Mouse (Mus musculus): ENCODE data around the gene Saal1.
"Not testable (repeated sequence)": the region's sequence is repeated elsewhere in the genome, so short reads cannot be mapped to it uniquely, and the experiment has no call there.

Gene Saal1

DNA sequence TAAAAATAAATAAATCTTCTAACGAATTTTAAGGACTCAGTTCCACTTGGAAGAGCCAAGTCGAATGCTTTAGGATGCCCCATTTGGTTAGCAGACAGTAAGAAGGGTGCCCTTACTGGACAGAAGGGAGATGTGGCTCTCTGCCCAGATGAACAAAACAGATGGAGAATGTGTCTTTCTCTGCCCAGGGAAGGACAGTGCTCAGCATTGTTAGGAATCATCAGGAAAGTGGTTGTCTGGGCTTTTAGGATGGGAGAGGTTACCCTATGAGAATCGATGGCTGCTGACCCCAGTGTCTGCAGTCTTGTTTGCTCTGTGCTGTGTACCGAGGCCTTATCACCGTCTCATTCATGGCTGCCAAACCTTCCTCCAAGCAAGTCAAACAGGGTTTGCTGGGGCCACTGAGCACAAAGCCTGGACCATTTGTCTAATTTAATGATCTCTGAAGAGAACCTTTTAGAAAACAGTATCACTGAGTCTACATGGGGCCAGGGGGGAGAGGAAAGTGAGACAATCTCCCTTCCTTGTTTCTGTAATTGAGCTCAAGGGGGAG lies 33.6 kb downstream of the Saal1 start:
- H3K9me3 ChIP-seq (ENCODE audit: low read length), result no peaks in the 10 kb centered on the region
- no peaks in the 10 kb centered on the region for H3K36me3 ChIP-seq (ENCODE audit: insufficient read depth, low read length)
- H3K27me3 ChIP-seq (ENCODE audit: insufficient read depth, low read length), result 0 out of 2 replicates have a peak, but pooled peaks cover 3% of the 10 kb centered on the region
- TF ChIP-seq POU5F1 (IDR thresholded peaks at IDR 0.05; ENCODE audit: borderline replicate concordance, low read length) (no peak), CTCF (conservative IDR thresholded peaks at IDR 0.05; ENCODE audit: low read length) (no peak), NANOG (IDR thresholded peaks at IDR 0.05; ENCODE audit: borderline replicate concordance, low read length) (no peak)
- peaks cover 6% of the 10 kb centered on the region; the same call in 1 of the 2 replicates for H3K4me1 ChIP-seq (replicated peaks; ENCODE audit: low read depth, low read length)
- H3K4me3 ChIP-seq (replicated peaks; ENCODE audit: low read length), result no peak overlapping the region

DNA sequence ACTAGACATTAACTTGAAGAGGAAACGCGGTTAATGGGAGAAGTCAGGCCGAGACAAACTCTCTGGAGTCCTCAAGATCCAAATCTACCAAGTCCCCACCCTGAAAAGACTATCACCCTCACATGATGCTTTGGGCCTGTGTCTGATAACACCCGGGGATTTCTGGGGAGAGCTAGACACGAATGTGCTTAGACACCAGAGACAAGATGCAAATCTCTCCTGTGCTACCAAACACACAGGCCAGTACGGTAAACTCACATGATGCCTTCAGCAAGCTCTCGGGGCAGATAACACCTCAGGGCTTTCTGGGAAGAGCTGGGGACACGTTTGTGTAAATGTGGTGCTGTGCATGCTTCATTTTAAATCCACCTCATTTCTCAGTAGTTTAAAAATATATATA lies 34.6 kb downstream of the Saal1 start:
- no peak overlapping the region for H3K4me3 ChIP-seq (replicated peaks; ENCODE audit: low read length)
- H3K4me1 ChIP-seq (replicated peaks; ENCODE audit: low read depth, low read length), result peaks cover 6% of the 10 kb centered on the region; the same call in 1 of the 2 replicates
- no peaks in the 10 kb centered on the region for H3K36me3 ChIP-seq (ENCODE audit: insufficient read depth, low read length)
- TF ChIP-seq CTCF (conservative IDR thresholded peaks at IDR 0.05; ENCODE audit: low read length) (no peak), POU5F1 (IDR thresholded peaks at IDR 0.05; ENCODE audit: borderline replicate concordance, low read length) (no peak), NANOG (IDR thresholded peaks at IDR 0.05; ENCODE audit: borderline replicate concordance, low read length) (no peak)
- H3K27me3 ChIP-seq (ENCODE audit: insufficient read depth, low read length), result 0 out of 2 replicates have a peak, but pooled peaks cover 3% of the 10 kb centered on the region
- no peaks in the 10 kb centered on the region for H3K9me3 ChIP-seq (ENCODE audit: low read length)

DNA sequence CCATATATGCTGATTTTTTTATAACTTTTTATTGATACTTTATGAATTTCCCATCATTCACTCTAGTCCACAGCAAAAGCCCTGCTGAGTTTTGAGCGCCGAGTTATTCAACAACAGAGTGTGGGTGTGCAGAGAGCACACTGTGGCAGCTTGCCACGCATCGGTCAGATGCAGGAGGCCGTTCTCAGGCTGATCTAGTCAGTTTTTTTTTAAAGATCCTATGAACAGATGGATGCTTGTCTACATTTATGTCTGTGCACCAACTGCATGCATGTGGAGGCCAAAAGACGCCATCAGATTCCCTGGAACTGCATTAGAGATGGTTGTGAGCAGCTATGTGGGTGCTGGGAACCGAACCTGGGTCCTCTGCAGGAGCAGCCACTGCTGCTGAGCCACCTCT lies 35.4 kb downstream of the Saal1 start:
- Histone ChIP-seq H3K9me3 (ENCODE audit: low read length) (no peaks in the 10 kb centered on the region), H3K27me3 (ENCODE audit: insufficient read depth, low read length) (0 out of 2 replicates have a peak, but pooled peaks cover under 1% of the 10 kb centered on the region), H3K4me3 (replicated peaks; ENCODE audit: low read length) (no peak overlapping the region), H3K4me1 (replicated peaks; ENCODE audit: low read depth, low read length) (peaks cover 6% of the 10 kb centered on the region; the same call in 1 of the 2 replicates), H3K36me3 (ENCODE audit: insufficient read depth, low read length) (no peaks in the 10 kb centered on the region)
- TF ChIP-seq CTCF (conservative IDR thresholded peaks at IDR 0.05; ENCODE audit: low read length), result no peak
- no peak for TF ChIP-seq POU5F1 (IDR thresholded peaks at IDR 0.05; ENCODE audit: borderline replicate concordance, low read length)
- TF ChIP-seq NANOG (IDR thresholded peaks at IDR 0.05; ENCODE audit: borderline replicate concordance, low read length), result no peak

DNA sequence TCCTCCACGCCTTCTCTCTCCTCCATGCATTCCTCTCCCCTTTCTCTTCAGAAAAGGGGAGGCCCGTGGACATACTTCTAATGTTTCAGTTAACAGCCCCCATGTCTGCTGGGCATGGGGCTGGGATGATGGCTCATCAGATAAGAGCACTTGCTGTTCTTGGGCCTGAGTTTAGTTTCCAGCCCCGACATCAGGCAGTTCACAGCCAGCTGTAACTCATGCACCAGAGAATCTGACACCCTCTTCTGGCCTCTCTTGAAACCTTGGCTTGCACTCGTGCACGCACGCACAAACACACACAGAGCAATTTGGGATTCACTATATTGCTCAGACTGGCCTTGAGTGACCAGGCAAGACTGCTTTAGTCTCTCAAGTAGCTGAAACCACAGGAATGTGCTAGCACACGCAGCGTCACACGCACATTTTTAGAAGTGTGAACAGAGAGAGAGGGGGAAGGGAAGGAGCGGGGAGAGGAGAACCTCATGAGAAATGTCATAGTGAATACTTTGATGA lies 38.3 kb downstream of the Saal1 start, which contains the start of gene Tph1:
Gene Tph1 (minus strand): TSS at position 378 of the 513 bp plus-strand sequence.
- Histone ChIP-seq H3K9me3 (ENCODE audit: low read length) (no peaks in the 10 kb centered on the region), H3K4me1 (replicated peaks; ENCODE audit: low read depth, low read length) (peaks cover 5% of the 10 kb centered on the region; the same call in 1 of the 2 replicates), H3K36me3 (ENCODE audit: insufficient read depth, low read length) (no peaks in the 10 kb centered on the region), H3K27me3 (ENCODE audit: insufficient read depth, low read length) (peaks cover 19% of the 10 kb centered on the region), H3K4me3 (replicated peaks; ENCODE audit: low read length) (no peak within 1 kb of the TSS)
- TF ChIP-seq NANOG (IDR thresholded peaks at IDR 0.05; ENCODE audit: borderline replicate concordance, low read length), result no peak

DNA sequence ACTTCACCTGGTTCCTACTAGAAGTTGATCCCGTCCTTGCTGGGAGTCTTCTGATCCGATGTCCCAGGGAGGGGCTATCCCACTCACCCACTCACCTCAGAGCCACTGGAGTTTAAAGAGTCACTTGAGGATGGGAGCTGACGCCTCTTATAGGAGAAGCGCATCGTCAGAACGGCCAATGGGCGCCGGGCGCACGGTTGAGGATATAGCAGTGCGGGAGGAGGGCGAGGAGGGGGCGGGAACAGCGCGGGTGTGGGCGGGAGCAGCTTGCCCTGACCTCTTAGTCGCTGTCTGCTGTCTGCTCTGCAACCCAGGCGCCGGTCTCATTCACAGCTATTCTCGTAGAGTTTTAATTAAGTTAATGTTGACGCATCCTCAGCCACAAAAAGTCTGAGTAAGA lies 43.2 kb downstream of the Saal1 start:
- H3K4me3 ChIP-seq (replicated peaks; ENCODE audit: low read length), result no peak overlapping the region
- peaks cover 5% of the 10 kb centered on the region; the same call in 1 of the 2 replicates for H3K4me1 ChIP-seq (replicated peaks; ENCODE audit: low read depth, low read length)
- H3K27me3 ChIP-seq (ENCODE audit: insufficient read depth, low read length), result peaks cover 39% of the 10 kb centered on the region
- H3K9me3 ChIP-seq (ENCODE audit: low read length), result no peaks in the 10 kb centered on the region
- TF ChIP-seq NANOG (IDR thresholded peaks at IDR 0.05; ENCODE audit: borderline replicate concordance, low read length), result no peak
- TF ChIP-seq POU5F1 (IDR thresholded peaks at IDR 0.05; ENCODE audit: borderline replicate concordance, low read length), result no peak
- no peak for TF ChIP-seq CTCF (conservative IDR thresholded peaks at IDR 0.05; ENCODE audit: low read length)
- H3K36me3 ChIP-seq (ENCODE audit: insufficient read depth, low read length), result no peaks in the 10 kb centered on the region

DNA sequence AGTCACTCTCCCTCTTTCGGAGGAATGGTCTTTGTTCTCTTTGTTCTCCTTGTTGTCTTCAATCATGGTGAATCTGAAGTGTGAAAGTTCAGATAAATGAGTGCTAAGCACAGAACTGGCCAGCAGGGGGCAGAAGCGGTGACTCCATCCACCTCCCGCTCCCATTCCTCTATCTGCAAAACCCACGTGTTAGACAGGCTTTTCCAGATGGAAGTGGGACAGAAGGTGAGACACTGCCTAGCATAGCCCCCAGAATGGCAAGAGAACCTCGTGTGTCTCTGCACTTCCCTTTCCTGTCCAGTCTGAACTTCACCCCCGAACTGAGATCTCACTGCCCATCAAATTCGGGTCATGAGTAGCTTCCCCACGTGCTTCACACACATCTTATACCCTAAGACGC lies 45.2 kb downstream of the Saal1 start:
- Histone ChIP-seq H3K4me3 (replicated peaks; ENCODE audit: low read length) (no peak overlapping the region), H3K27me3 (ENCODE audit: insufficient read depth, low read length) (peaks cover 39% of the 10 kb centered on the region), H3K4me1 (replicated peaks; ENCODE audit: low read depth, low read length) (peaks cover 13% of the 10 kb centered on the region), H3K9me3 (ENCODE audit: low read length) (no peaks in the 10 kb centered on the region), H3K36me3 (ENCODE audit: insufficient read depth, low read length) (no peaks in the 10 kb centered on the region)
- TF ChIP-seq POU5F1 (IDR thresholded peaks at IDR 0.05; ENCODE audit: borderline replicate concordance, low read length), result no peak
- TF ChIP-seq NANOG (IDR thresholded peaks at IDR 0.05; ENCODE audit: borderline replicate concordance, low read length), result no peak
- peak; percentile 66 for TF ChIP-seq CTCF (conservative IDR thresholded peaks at IDR 0.05; ENCODE audit: low read length)

DNA sequence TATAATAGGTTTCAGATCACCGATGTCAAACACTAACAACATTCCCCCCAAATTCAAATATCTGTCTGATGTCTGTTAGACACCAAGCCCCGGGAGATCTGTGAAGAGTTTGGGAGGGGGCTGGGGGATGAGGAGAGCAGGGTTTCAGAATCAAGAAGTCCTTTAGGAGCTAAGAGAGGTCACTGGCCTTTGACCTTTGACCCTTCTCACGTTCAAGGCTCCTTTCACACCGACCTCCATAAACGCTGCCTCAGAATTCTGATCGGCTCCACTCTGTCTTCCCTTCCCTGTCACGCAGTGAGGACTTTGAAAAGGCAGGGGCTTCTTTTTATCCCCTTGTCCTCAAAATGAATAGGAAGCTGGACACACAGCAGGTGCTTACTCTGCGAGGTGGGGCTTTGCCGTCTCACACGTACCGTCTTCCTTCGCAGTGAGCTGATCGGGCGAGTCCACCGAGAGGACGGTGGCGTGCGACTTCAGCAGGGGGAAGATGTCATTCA lies 48.8 kb downstream of the Saal1 start:
- no peaks in the 10 kb centered on the region for H3K9me3 ChIP-seq (ENCODE audit: low read length)
- H3K4me1 ChIP-seq (replicated peaks; ENCODE audit: low read depth, low read length), result peaks cover 8% of the 10 kb centered on the region
- no peaks in the 10 kb centered on the region for H3K36me3 ChIP-seq (ENCODE audit: insufficient read depth, low read length)
- TF ChIP-seq POU5F1 (IDR thresholded peaks at IDR 0.05; ENCODE audit: borderline replicate concordance, low read length) (no peak), NANOG (IDR thresholded peaks at IDR 0.05; ENCODE audit: borderline replicate concordance, low read length) (no peak), CTCF (conservative IDR thresholded peaks at IDR 0.05; ENCODE audit: low read length) (no peak)
- peaks cover 15% of the 10 kb centered on the region for H3K27me3 ChIP-seq (ENCODE audit: insufficient read depth, low read length)
- no peak overlapping the region for H3K4me3 ChIP-seq (replicated peaks; ENCODE audit: low read length)

DNA sequence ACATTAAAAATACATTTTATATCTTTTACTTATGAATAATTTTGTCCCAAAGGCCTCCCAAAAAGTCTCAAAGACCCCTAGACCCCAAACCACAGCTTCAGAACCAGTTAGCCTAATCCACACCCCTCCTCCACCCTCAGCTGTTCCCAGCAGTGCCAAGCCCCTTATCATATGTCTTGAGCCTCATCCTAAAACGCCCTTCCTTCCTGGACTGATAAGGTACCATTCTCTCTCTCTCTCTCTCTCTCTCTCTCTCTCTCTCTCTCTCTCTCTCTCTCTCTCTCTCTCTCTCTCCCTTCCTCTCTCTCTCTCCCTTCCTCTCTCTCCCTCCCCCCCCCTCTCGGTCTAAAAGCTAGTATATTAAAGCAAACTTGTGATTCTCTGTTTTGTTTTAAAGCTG lies 58.2 kb downstream of the Saal1 start:
- no peaks in the 10 kb centered on the region for H3K36me3 ChIP-seq (ENCODE audit: insufficient read depth, low read length)
- H3K4me1 ChIP-seq (replicated peaks; ENCODE audit: low read depth, low read length), result no peaks in the 10 kb centered on the region
- no peaks in the 10 kb centered on the region for H3K9me3 ChIP-seq (ENCODE audit: low read length)
- no peak for TF ChIP-seq NANOG (IDR thresholded peaks at IDR 0.05; ENCODE audit: borderline replicate concordance, low read length)
- TF ChIP-seq CTCF (conservative IDR thresholded peaks at IDR 0.05; ENCODE audit: low read length), result no peak
- TF ChIP-seq POU5F1 (IDR thresholded peaks at IDR 0.05; ENCODE audit: borderline replicate concordance, low read length), result no peak
- H3K4me3 ChIP-seq (replicated peaks; ENCODE audit: low read length), result no peak overlapping the region
- H3K27me3 ChIP-seq (ENCODE audit: insufficient read depth, low read length), result no peaks in the 10 kb centered on the region

DNA sequence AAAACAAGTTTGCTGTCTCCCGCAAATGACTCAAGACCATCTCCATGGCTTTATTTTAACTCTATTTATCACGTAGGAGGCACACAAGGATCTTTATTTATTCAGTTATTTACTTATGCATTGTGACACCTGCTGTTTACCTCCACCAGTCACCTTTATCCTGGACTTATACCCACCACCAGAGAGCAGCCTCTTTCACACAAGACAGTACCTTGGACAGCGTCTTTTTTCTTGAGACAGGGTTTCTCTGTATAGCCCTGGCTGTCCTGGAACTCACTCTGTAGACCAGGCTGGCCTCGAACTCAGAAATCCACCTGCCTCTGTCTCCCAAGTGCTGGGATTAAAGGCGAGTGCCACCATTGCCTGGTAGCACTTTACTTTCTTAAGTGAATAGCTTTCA lies 60.2 kb downstream of the Saal1 start:
- H3K4me1 ChIP-seq (replicated peaks; ENCODE audit: low read depth, low read length); H3K27me3 ChIP-seq (ENCODE audit: insufficient read depth, low read length); H3K9me3 ChIP-seq (ENCODE audit: low read length); H3K4me3 ChIP-seq (replicated peaks; ENCODE audit: low read length); H3K36me3 ChIP-seq (ENCODE audit: insufficient read depth, low read length): not testable (repeated sequence)

Measured in E14TG2a.4 (cell line).